Mouse (Mus musculus): ENCODE measurements around the gene Snrk. TPM values are rescaled to one million over a fixed set of nuclear protein-coding genes. Genes with fewer than 3 reads are reported as not detected.
A peak's percentile ranks its signal among the peaks of the same experiment; 100 is the strongest.

Snrk gene
- 100 to 1,000 TPM; 168 to 184 TPM for total RNA-seq (2021)
- long read RNA-seq, experiment 1, full-length matches to known transcripts, result 24 of 92 reads
- long read RNA-seq, experiment 1, partial matches to known transcripts, result 17 of 92 reads
- long read RNA-seq, experiment 1, other reads (novel, unspliced or antisense), result 51 of 92 reads
- long read RNA-seq, experiment 2, full-length matches to known transcripts, result 31 of 127 reads
- long read RNA-seq, experiment 2, partial matches to known transcripts, result 3 of 127 reads
- long read RNA-seq, experiment 2, other reads (novel, unspliced or antisense), result 93 of 127 reads

DNA sequence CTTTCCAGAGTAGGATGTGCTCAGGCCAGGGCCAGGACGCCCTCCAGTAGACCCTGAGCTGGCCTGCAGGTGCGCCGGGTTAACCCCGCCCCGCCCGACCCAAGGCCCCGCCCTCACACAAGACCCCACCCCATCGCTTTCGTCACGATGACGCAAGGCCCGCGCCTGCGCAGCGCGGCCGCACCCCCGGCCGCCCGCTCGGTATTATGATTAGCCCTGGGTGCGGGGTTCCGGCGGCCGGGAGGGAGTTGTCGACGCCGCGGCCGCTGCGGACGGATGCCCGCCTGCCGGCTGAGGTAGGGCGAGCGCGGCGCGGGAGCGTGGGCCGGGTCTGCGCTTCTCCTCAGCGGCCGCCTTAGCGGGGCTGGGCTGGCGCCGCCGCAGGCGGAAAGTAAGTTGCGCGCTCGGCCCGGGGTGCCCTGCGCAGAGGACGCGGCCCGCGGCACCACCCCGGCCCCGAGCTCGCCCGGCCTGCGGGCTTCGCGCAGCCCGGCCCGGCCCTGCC, at the start of gene Snrk:
Gene Snrk, plus strand, starts transcription at position 155 of the 505 bp plus-strand sequence.
- peak; percentile 81 to 82 for DNase-seq (ENCODE audit: low spot score in 2 of 2)

DNA sequence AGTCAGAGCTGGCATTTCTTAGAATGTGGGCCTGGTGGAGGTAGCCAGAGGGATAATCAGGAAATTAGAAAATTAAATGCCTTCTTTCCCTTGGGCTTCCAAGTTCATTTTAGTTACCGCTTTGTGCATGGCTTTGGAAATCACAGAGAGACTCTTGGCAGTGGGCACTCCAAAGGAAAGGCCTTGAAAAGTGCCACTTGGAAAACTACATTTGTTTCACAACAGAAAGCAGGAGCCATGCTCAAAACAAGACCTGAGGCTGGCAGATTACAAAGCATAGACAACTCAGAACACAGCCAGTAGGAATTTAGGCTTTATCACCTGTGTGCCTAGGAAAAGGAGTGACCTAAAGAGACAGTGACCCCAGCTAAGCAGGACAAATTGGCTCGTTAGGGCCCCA, 49.4 kb upstream of the Snrk start:
- DNase-seq (ENCODE audit: low spot score in 2 of 2), result no peak

DNA sequence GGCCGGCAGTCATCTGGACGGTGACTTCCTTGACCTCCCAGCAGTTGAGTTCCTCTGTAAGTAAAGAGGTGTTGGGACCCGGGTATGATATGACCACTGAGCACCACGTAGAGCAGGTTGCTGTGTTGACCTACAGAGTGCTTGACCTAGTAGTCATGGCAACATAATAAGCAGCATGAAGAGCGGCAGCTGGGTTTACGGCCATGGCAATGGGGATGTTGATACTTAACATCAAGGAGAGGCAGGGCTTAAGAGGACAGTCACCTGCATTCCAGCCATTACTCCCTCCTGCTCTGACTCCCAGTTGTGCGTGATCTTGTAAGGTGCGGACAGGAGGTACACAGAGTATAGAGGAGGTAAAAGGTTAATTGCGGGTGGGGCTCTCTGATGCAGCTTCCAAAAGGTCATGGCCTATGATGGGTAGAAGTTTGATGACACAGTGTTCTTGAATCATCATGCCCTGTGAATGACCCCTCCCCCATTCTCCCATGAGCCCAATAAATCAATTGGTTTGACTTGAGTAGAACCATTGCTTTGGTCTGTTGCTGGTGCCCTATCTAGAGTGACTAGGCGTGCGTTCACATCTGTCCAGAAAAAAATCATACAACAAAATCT, 47.4 kb upstream of the Snrk start:
- DNase-seq (ENCODE audit: low spot score in 2 of 2), result no peak

DNA sequence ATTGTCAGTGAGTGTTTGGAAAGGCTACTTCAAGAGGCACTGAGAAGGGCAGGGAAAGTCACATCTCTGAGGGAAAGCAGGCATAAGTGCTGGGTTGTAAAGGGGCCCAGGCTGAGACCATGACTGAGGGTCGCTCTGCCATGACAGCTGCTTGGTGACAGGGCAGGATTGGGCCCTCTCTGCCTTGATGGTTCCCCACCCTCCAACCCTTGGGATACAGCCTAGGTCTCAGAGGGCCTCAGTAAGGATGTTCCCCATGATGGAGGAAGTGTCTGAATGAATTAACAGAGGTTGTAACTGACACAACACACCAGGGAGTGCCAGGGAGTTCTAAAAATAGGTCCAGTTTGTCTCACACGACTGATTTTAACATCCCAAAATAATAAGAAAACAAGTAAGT, 43.1 kb upstream of the Snrk start:
- DNase-seq (ENCODE audit: low spot score in 2 of 2), result no peak

DNA sequence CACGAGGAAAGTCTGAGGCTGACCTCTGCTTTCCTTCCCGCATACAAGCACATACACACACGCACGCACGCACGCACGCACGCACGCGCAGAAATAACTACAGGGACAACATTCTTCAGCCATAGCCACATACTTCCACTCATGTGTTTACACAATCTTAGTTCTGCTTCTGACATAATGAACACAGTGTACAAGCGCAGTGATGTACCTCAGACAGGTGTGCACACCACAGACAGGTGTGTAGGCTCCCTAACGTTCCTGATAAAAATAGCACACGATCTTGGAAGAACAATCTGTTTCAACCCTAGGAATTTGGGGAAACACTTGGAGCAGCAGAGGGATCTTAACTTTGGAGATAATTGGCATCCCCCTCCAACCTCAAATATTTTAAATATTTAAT, 42.5 kb upstream of the Snrk start:
- DNase-seq (ENCODE audit: low spot score in 2 of 2), result no peak

DNA sequence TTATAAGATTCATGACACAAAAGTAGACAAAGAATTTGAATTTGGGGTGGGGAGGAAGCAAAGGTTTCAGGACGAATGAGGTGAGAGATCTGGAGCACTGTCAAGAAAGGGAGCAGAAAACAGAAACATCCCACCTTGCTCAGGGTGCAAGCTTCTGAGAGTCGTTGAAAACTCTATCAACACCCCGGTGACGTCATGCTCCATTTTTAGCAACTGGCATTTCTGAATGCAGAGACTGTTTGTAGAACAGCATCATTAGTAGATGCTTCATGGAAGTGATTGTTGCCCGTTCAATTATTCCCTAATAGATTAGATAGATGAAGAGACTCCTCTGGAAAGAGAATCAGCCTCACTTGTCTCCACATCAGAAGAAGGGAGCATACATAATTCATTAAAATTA, 38.6 kb upstream of the Snrk start:
- DNase-seq (ENCODE audit: low spot score in 2 of 2), result no peak

DNA sequence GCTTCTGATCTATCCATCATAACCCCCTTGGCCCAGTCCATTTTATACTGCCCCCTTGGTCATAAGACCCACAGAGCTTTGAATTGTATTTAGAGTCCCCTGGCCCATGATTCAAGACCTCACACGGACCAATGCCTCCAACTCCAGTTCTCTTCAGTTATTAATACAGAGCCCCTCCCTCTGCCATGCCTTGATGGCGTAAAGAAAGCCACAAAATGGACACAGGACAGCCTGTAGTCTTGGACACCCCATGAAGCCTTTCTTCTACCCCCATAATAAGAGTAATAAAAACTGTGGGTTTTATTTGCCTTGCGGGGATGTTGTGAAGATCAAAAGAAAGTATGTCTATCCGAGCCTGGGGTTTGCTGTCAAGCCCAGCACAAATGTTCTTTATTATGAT, 33.4 kb upstream of the Snrk start:
- no peak for DNase-seq (ENCODE audit: low spot score in 2 of 2)

DNA sequence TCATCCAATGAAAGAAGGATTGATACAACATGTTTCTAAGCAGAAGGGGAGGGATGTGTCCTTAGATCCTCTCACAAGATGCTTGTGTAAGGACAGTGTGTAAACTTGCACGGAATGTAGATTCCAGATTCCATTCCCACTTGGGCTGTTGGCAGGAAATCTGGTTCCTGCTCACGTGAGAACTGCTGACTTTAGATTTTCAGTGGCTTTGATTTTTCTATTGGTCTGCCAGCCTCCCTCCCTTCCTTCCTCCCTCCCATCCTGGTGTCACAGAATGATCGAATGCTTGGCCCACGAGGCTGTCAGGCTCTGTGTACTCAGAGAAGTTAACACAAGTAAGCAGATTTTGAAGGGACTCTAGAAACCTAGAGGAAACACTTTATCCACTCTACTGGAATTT, 32.9 kb upstream of the Snrk start:
- no peak for DNase-seq (ENCODE audit: low spot score in 2 of 2)

DNA sequence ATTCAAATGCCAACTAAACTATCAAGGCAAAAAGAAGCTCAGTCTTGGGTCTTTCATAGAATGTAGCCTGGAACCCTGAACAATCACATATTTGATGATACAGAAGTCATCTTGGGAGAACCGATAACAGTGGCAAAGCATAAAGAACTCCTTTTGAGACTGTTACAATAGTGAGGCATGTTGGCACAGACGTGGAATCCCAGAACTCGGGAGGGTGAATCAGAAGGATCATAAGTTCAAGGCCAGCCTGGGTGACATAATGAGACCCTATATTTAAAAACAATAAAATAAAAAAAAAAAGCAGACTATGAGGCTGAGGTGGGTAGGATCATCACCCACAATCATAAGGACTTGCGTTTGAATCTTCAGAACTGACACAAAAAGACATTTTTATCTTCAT, 32.4 kb upstream of the Snrk start:
- no peak for DNase-seq (ENCODE audit: low spot score in 2 of 2)

DNA sequence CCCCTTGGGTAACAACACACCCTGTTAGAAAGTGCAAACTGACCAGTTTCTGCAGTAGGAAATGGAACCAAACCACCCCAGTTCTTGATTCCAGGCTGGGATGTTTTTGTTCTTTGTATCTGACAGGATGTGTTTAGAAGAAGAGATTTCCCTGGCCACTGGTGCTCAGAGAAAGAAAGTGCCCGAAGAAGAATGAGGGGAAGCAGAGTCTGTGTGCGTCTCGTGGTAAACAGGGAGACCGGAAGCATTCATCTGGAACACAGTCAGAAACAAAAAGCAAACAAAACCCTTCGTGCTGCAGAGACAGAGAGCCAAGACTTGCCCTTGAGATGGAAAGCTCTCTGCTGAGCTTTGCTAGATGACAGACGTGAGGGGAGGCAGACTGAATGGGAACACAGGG, 32.0 kb upstream of the Snrk start:
- no peak for DNase-seq (ENCODE audit: low spot score in 2 of 2)

DNA sequence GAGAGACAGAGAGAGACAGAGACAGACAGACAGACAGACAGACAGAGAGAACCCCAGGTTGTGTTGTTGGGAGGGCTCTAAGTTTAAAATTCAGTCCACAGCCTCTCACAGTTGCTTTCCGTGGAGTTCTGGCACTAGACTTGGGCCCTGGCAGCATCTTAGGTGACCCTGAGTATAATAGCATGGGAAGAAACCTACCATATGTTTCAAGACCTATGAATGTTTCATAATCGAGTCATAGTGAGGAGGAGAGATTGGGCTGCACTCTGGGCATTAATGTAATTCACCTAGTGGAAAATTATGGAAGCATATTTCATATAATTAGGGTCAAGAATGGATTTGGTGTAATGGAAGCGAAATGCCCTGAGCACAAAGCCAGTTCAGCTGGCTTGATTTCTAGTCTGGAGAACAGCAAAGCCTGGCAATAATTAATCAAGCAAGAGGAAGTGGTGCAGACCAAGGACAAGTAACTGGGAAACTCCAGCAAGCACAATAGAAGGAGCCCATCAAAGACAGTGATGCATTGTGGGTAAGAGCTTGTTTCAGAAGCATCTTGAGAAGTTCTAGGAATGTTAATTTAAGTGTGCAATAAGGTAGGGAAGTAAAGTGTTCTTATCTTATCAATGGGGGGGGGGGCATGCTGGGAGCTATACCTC, 31.4 kb upstream of the Snrk start:
- no peak for DNase-seq (ENCODE audit: low spot score in 2 of 2)

DNA sequence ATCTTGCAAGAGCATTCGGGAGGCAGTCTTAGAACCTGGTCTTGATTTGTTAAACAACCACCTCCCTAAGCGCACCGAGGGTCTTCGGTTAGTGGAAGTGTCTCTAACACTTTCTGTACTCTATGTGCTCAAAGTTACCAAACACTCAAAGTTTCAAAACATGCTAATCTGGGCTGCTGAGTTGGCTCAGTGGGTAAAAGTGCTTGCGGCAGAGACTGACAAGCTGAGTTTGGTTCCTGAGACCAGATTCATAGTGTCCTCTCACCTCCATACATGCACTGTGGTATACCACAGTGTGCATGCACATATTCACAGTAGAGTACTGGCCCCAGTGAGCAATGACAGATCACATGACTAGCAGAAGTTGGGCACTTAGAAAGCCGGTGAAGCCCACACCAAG, 30.0 kb upstream of the Snrk start:
- DNase-seq (ENCODE audit: low spot score in 2 of 2), result no peak

DNA sequence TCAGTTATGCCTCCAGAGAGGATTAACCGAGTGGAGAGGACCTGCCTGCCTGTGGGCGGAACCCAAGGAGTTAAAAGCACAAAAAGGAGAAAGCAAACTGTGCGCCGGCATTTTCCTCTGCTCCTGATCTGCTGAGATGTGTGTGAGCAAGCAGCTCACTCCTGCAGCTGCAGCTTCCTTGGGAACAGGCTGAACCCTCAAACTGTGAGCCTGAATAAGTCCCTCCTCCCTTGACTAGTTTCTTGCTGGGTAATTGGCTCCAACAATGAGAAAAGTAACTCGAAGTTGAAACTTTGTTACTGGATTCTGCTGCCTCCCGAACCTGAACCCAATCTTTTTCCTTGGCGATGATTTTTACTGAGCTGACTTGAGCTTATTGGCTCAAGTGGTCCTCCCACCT, 25.9 kb upstream of the Snrk start:
- no peak for DNase-seq (ENCODE audit: low spot score in 2 of 2)

DNA sequence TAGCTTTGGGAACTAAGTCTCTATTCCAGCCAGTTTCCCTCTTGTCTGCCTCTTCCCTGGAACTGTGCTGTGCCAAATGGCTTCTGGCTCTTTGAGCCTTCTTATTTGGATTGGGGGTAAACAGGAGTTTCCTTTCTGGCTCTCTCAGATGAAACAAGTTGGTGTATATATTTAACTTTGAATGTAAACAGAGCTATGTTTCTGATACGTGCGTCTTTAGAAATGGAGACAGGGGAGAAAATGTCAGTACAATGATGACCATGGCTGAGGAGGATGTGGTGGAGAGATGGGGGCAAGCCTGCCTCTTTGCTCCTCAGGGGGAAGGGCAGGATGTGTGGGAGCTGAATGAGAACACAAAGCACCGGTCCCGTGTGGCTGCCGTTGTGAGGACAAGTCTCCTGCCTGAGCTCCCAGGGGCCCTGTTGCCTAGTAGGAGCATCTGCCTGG, 25.3 kb upstream of the Snrk start:
- no peak for DNase-seq (ENCODE audit: low spot score in 2 of 2)

DNA sequence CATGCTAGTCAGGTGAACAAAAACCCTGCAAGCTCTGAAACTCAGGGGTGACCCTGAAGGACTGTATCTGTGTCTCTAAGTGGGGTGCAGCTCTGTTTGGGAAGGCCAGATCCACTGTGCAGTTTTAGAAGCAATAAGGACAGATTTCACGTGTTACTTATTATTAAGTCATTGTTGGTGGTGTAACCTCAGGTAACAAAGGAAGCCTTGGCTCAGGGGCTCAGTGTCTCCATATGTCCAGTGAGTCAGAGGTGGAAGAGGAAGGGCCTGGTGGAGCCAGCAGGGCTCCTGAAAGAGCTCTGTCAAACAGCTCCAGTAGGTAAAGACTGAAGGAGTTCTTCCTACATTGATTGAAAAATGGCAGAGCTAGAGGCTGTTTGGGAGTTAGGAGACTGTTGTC, 22.9 kb upstream of the Snrk start:
- no peak for DNase-seq (ENCODE audit: low spot score in 2 of 2)

DNA sequence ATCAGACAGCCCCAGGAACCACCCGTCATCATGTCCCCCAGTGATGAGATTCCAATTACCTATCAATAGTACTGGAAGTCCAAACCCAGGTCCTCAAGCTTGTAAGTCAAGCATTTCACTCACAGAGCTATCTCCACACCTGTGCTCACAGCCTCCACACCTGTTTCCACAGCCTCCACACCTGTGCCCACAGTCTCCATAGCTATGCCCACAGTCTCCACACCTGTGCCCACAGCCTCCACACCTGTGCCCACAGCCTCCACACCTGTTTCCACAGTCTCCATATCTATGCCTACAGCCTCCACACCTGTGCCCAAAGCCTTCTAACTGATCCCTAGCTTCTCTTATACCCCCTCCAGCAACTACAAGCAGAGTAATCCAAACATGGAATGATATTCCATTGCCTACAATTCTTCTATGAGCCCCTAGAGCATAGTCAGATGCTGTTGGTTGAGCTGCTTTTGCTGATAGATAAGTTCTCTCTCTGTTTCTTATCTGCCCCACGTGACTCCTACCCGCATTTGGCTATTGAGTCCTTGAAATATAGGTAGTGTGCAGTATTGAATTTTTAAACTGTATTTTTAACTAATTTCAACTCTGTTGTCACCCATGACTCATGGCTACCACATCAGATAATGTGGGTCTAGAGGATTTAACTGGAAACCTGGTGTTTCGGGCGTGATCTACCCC, 20.1 kb upstream of the Snrk start:
- no peak for DNase-seq (ENCODE audit: low spot score in 2 of 2)

DNA sequence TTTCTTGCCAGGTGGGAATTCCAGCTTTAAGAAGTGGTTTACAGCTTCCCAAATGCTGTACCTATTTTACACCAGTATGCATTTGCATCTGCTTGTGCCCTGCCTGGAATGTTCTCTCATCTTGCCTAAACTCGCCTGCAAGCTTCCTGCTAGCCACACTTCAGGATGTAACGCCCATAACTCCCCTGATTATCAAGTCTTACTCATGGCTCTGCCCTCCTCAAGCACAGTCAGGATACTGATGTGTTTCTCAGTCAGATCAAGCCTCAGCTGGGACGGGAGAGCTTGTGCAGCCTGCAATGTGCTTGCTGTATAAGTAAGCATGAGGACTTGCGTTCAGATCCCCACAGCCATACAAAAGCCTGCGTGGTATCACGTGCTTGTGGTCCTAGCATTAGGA, 19.5 kb upstream of the Snrk start:
- DNase-seq (ENCODE audit: low spot score in 2 of 2), result no peak

DNA sequence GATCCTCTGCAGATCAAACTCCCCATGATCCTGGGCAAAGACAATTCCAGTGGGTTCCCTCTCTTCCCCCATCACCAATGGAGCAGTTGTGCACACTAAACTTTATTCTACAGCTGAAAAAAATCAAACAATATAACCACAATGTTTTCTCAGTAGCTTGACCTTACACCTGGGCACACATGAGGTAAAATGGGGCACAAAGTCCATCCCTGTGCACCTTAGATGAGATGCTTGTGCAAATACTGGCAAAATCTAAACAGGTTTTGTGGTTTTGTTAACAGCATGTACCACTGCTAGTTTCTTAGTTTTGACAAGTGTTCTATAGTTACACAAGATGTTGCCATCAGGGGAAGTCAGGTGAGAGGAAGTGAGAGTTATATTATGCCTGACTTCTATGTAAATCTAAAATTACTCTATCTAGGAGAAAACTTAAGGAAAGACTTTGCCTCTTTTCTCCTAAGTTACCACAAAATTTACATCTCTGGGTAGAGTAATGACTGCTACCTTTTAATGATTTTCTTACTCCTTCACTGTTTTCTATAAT, 16.4 kb upstream of the Snrk start:
- DNase-seq (ENCODE audit: low spot score in 2 of 2), result no peak

DNA sequence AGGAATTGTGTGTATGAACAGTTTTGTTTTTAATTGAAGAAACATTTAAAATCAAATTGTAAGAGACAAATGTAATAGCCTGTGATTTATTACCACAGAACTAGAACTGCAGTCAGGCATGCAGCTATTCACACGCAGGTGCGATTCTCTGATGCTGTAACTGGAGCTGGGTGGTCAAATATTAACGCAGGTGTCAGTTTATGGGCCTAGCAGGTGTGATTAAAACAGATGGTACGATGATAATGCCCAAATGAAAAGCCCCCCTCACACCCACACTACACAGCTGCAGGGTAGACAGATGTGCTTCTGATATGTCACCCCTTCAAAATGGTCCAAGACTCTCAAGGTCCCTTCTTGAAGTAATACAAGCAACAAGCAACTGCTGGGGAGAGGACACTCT, 15.9 kb upstream of the Snrk start:
- no peak for DNase-seq (ENCODE audit: low spot score in 2 of 2)

DNA sequence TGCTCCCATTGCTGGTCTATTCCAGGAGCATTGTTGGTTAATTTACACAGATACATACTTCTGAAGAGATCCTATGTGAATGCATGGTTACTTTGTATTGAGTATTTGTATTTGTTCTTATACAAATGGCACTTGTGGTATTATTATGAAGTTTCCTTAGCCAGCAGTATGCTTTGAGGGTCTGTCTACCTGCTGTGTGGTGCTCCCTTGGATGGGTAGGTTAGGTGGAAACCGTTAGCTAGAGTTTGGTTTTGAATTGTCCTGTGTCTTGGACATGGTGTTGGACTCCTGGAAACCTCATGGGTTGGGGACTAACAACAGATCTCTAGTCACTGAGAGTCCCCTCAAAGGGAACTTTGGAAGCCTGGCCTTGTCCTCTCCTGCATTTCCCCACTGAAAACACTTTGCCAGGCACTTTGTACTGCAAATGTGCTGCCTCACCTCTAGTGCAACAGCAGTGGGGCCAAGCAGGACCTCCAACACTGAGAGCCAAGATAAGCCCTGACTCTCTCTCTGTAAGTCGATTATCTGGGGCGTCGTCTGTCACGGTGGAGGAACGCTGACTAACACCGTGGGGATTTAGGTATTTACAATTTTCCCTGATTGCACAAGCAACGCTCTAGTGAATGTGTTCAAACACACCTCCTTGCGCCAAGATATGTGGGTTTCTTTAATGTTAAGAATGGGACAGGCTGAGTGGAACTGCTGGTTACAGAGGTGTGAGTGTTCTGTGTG, 13.3 kb upstream of the Snrk start:
- no peak for DNase-seq (ENCODE audit: low spot score in 2 of 2)

DNA sequence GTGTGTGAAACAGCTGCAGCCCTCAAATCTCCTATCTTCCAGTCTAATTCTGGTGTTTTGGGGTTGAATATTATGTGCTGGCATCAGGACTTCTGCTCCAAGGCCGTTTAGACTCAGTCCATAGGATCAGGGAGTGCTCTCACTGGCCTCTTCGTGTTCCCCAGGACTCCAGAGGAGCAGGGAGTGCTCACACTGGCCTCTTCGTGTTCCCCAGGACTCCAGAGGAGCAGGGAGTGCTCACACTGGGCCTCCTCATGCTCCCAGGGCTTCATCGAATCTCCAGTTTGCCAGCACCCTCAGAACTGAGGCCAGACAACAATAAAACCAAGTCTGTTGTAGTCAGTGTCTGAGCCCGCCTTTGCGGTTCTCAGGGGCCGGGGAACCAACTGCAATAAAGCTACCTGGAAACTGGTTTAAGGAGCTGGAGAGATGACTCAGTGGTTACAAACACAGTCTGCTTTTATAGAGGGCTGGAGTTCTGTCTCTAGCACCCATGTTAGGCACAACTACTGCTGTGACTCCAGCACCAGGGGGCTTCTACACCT, 12.7 kb upstream of the Snrk start:
- DNase-seq (ENCODE audit: low spot score in 2 of 2), result no peak
